In the genomic region with DNA sequence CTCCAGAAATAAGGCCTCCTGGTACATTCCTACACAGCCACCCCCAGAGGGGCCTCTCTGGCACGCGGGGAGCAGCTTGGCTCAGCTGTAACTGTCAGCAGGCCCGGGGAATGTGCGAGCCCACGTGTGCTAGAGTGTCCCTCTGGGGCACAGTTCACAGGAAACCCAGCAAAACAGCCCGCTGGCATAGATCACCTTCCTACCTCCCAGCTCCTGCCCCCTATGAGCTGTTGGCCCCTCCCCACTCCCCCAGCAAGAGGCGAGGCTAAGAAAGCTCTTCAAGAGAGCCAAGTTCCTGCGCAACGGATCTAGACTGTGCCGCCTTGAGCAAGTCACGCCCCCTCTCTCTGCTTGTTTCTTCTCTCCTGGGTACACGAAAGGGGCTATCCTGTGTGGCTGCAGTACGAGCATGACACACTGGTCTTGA, we compare ENCODE assay signal across 1 mouse cellular context.
TF ChIP-seq lines count a peak whose summit lies in the region.

No protein-coding gene starts in this region.

TF ChIP-seq in CH12.LX, 34 proteins besides CTCF, POLR2A, EP300 and RAD21 (continued from another document):
- no peak; the same call in 1 of the 2 replicates for TF ChIP-seq IRF4 (IDR thresholded peaks at IDR 0.05; ENCODE audit: low read depth, low read length)
- TF ChIP-seq TCF12 (IDR thresholded peaks at IDR 0.05; ENCODE audit: low read depth, low read length) = peak; percentile 52; the same call in 1 of the 2 replicates
- TF ChIP-seq MYC (IDR thresholded peaks at IDR 0.05; ENCODE audit: low read depth, low read length) = peak; percentile 76
- TF ChIP-seq MEF2A (IDR thresholded peaks at IDR 0.05; ENCODE audit: borderline replicate concordance, low read depth, low read length) = no peak
- no peak for TF ChIP-seq E2F4 (IDR thresholded peaks at IDR 0.05; ENCODE audit: insufficient replicate concordance, low read depth, low read length)
- TF ChIP-seq TBP (conservative IDR thresholded peaks at IDR 0.05; ENCODE audit: low read depth, low read length) = no peak
- TF ChIP-seq MXI1 (IDR thresholded peaks at IDR 0.05; ENCODE audit: low read depth, low read length) = peak; percentile 63; the same call in 1 of the 2 replicates
